Mouse (Mus musculus) kidney, adult 2 months (tissue): ENCODE data around the gene Gpx1.

Experiments used
- CTCF ChIP-seq: fragments of 200-500 bp; conservative IDR thresholded peaks from 2 replicates; pipeline ENCODE4 v1.5.1; 2011; ENCODE audit warnings: low read depth, mild to moderate bottlenecking, control low read depth, low read length, moderate library complexity, mixed read lengths; ENCODE audit not compliant: insufficient read depth, insufficient read length
- POLR2A ChIP-seq: fragments of 200-500 bp; IDR thresholded peaks from one replicate; pipeline ENCODE4 v1.6.1; 2011; ENCODE audit warnings: low read depth, low read length, control low read depth

DNA sequence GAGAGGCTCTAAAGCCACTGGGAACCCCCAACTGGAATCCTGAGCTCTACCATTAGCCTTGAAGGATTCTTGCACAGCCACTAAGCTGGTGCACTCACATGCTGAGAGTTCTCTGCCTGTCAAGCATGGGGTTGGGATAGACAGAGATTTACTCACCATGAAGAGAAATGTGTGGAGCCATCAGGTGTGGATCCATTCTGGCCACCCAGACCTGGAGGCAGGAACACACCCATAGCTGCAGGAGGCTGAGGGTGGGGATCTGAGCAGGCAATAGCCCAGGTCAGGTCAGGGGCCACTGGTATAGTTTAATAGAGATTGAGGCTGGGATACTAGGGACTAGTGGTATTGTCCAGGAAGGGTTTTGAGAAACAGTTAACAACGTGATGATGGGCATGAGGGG, 33.5 kb upstream of the Gpx1 start:
- no peak for TF ChIP-seq POLR2A
- no peak for TF ChIP-seq CTCF
